Mouse (Mus musculus) neural tube, embryonic 15.5 days (tissue): Measurements from ENCODE around the gene Uncx. TPM values are rescaled to one million over a fixed set of nuclear protein-coding genes. Genes with fewer than 3 reads are reported as not detected.

Source experiments
- ATAC-seq: fragments of 200-750 bp; cut with Nextera tagmentation; 2 replicates; pipeline ENCODE4 v1.8.0; 2017; ENCODE audit warnings: mild to moderate bottlenecking, moderate TSS enrichment, moderate library complexity; ENCODE audit not compliant: low FRiP score
- H3K27ac ChIP-seq: fragments of 300-500 bp; sonication (generic); replicated peaks from 2 replicates; pipeline ENCODE4 v1.5.1; 2015; ENCODE audit warnings: mild to moderate bottlenecking, inconsistent platforms
- H3K27me3 ChIP-seq: fragments of 300-500 bp; sonication (generic); replicated peaks from 2 replicates; pipeline ENCODE4 v1.6.1; 2015; ENCODE audit warnings: inconsistent platforms
- H3K36me3 ChIP-seq: fragments of 300-500 bp; sonication (generic); 2 replicates; pipeline ENCODE4 v1.6.1; 2015; ENCODE audit warnings: inconsistent platforms
- H3K4me1 ChIP-seq: fragments of 300-500 bp; sonication (generic); 2 replicates; pipeline ENCODE4 v1.6.1; 2015; ENCODE audit warnings: inconsistent platforms
- H3K4me2 ChIP-seq: fragments of 300-500 bp; sonication (generic); 2 replicates; pipeline ENCODE4 v1.6.1; 2015; ENCODE audit warnings: inconsistent platforms, mild to moderate bottlenecking, moderate library complexity
- H3K4me3 ChIP-seq: fragments of 300-500 bp; sonication (generic); replicated peaks from 2 replicates; pipeline ENCODE4 v1.5.1; 2015; ENCODE audit warnings: mild to moderate bottlenecking, inconsistent platforms
- H3K9ac ChIP-seq: fragments of 300-500 bp; sonication (generic); replicated peaks from 2 replicates; pipeline ENCODE4 v1.6.1; 2015; ENCODE audit warnings: mild to moderate bottlenecking, inconsistent platforms
- H3K9me3 ChIP-seq: fragments of 300-500 bp; sonication (generic); replicated peaks from 2 replicates; pipeline ENCODE4 v1.6.1; 2016; ENCODE audit warnings: inconsistent platforms
- WGBS: fragments of 180-500 bp; shearing (Covaris S2); methylation state at CpG from one replicate; pipeline ENCODE4 v1.1.7; 2015; ENCODE audit warnings: mixed read lengths; 5-methylcytosine and 5-hydroxymethylcytosine counted together
- polyA plus RNA-seq: library from polyadenylated mRNA; unstranded; fragments of >200 nt; fragmentation: Nextera tagmentation; extraction: Ambion mirVana; gene quantifications from 2 replicates; pipeline ENCODE4 v1.2.1, GENCODE M21; 2015

Gene Uncx
- polyA plus RNA-seq = 23.7 and 35.3 TPM in 2 replicates

- Histone ChIP-seq H3K27ac (peak within 1 kb of the TSS; percentile 84), H3K27me3 (peaks cover 58% of the 10 kb centered on the region), H3K9me3 (no peaks in the 10 kb centered on the region), H3K9ac (peak within 1 kb of the TSS; percentile 60), H3K4me2 (peak within 1 kb of the TSS; percentile 59), H3K4me3 (peak within 1 kb of the TSS; percentile 46), H3K36me3 (no peaks in the 10 kb centered on the region), H3K4me1 (peaks cover 47% of the 10 kb centered on the region)
- peak; percentile 10; the same call in 1 of the 2 replicates for ATAC-seq
- WGBS = under 1% methylated on average over 15 of the region's 15 CpGs
Observed at GRCm38 (mm10) chr5:139543214-139543613, at the start of gene Uncx. TSS of gene Uncx (plus strand) at chr5:139543494.

- Histone ChIP-seq H3K36me3 (no peaks in the 10 kb centered on the region), H3K9me3 (no peaks in the 10 kb centered on the region), H3K4me3 (no peak overlapping the region), H3K4me2 (no peak overlapping the region), H3K4me1 (peaks cover 6% of the 10 kb centered on the region), H3K27me3 (no peaks in the 10 kb centered on the region), H3K27ac (no peak overlapping the region), H3K9ac (no peak overlapping the region)
- WGBS = 18% methylated on average over 5 of the region's 5 CpGs
- ATAC-seq = no peak
Observed at GRCm38 (mm10) chr5:139493690-139494089, 49.6 kb upstream of the Uncx start.

- Histone ChIP-seq H3K36me3 (no peaks in the 10 kb centered on the region), H3K27me3 (no peaks in the 10 kb centered on the region), H3K4me1 (peaks cover 6% of the 10 kb centered on the region), H3K9me3 (no peaks in the 10 kb centered on the region), H3K9ac (no peak overlapping the region), H3K4me2 (0 out of 2 replicates have a peak overlapping the region, but pooled peaks have one; percentile 3), H3K27ac (no peak overlapping the region), H3K4me3 (no peak overlapping the region)
- WGBS = 26% methylated on average over 22 of the region's 22 CpGs
- ATAC-seq = 0 out of 2 replicates have a peak, but pooled peaks have one; percentile 38
Observed at GRCm38 (mm10) chr5:139495019-139495669, 48.1 kb upstream of the Uncx start.

GRCm38 (mm10) chr5:139496939-139497338 is 46.4 kb upstream of the Uncx start:
- Histone ChIP-seq H3K9ac (no peak overlapping the region), H3K27me3 (0 out of 2 replicates have a peak, but pooled peaks cover 3% of the 10 kb centered on the region), H3K4me3 (no peak overlapping the region), H3K4me2 (no peak overlapping the region), H3K36me3 (no peaks in the 10 kb centered on the region), H3K9me3 (no peaks in the 10 kb centered on the region), H3K27ac (no peak overlapping the region), H3K4me1 (peaks cover 6% of the 10 kb centered on the region)
- 56% methylated on average over 5 of the region's 5 CpGs for WGBS
- ATAC-seq = no peak

- H3K9ac ChIP-seq = no peak overlapping the region
- no peaks in the 10 kb centered on the region for H3K9me3 ChIP-seq
Observed at GRCm38 (mm10) chr5:139498791-139499190, 44.5 kb upstream of the Uncx start.

GRCm38 (mm10) chr5:139502281-139502680 is 41.0 kb upstream of the Uncx start:
- no peak for ATAC-seq

More at GRCm38 (mm10) chr5:139498791-139499190, 44.5 kb upstream of the Uncx start:
- Histone ChIP-seq H3K4me3 (no peak overlapping the region), H3K36me3 (no peaks in the 10 kb centered on the region), H3K27ac (no peak overlapping the region), H3K27me3 (peaks cover 7% of the 10 kb centered on the region; the same call in 1 of the 2 replicates), H3K4me2 (no peak overlapping the region), H3K4me1 (peaks cover 6% of the 10 kb centered on the region)
- ATAC-seq = no peak
- WGBS = 34% methylated on average over 5 of the region's 5 CpGs

GRCm38 (mm10) chr5:139505073-139505606 is 38.2 kb upstream of the Uncx start:
- Histone ChIP-seq H3K9ac (no peak overlapping the region), H3K27me3 (peaks cover 36% of the 10 kb centered on the region), H3K4me1 (no peaks in the 10 kb centered on the region), H3K4me2 (no peak overlapping the region), H3K27ac (no peak overlapping the region), H3K4me3 (no peak overlapping the region), H3K36me3 (no peaks in the 10 kb centered on the region), H3K9me3 (no peaks in the 10 kb centered on the region)
- WGBS = 5% methylated on average over 12 of the region's 14 CpGs
- no peak for ATAC-seq

More at GRCm38 (mm10) chr5:139502281-139502680, 41.0 kb upstream of the Uncx start:
- H3K27ac ChIP-seq = no peak overlapping the region
- H3K4me3 ChIP-seq = no peak overlapping the region
- H3K36me3 ChIP-seq = no peaks in the 10 kb centered on the region
- no peak overlapping the region for H3K4me2 ChIP-seq
- WGBS = 85% methylated on average over 14 of the region's 14 CpGs
- H3K9ac ChIP-seq = no peak overlapping the region
- H3K9me3 ChIP-seq = no peaks in the 10 kb centered on the region
- peaks cover 18% of the 10 kb centered on the region for H3K27me3 ChIP-seq
- H3K4me1 ChIP-seq = no peaks in the 10 kb centered on the region

- Histone ChIP-seq H3K4me2 (no peak overlapping the region), H3K27me3 (peaks cover 46% of the 10 kb centered on the region), H3K4me3 (no peak overlapping the region), H3K9ac (no peak overlapping the region), H3K36me3 (no peaks in the 10 kb centered on the region), H3K9me3 (no peaks in the 10 kb centered on the region), H3K27ac (no peak overlapping the region), H3K4me1 (no peaks in the 10 kb centered on the region)
- no peak for ATAC-seq
- 22% methylated on average over 5 of the region's 5 CpGs for WGBS
Observed at GRCm38 (mm10) chr5:139506207-139506606, 37.1 kb upstream of the Uncx start.

GRCm38 (mm10) chr5:139510682-139511366 is 32.5 kb upstream of the Uncx start:
- H3K27ac ChIP-seq = no peak overlapping the region
- peaks cover 49% of the 10 kb centered on the region for H3K27me3 ChIP-seq
- 13% methylated on average over 17 of the region's 17 CpGs for WGBS

GRCm38 (mm10) chr5:139512201-139512600 is 31.1 kb upstream of the Uncx start:
- no peak for ATAC-seq

More at GRCm38 (mm10) chr5:139510682-139511366, 32.5 kb upstream of the Uncx start:
- Histone ChIP-seq H3K9ac (no peak overlapping the region), H3K9me3 (no peaks in the 10 kb centered on the region), H3K4me1 (no peaks in the 10 kb centered on the region), H3K36me3 (no peaks in the 10 kb centered on the region), H3K4me2 (0 out of 2 replicates have a peak overlapping the region, but pooled peaks have one; percentile 17), H3K4me3 (no peak overlapping the region)
- ATAC-seq = no peak

GRCm38 (mm10) chr5:139516281-139516680 is 27.0 kb upstream of the Uncx start:
- no peaks in the 10 kb centered on the region for H3K36me3 ChIP-seq
- no peak overlapping the region for H3K9ac ChIP-seq
- H3K4me2 ChIP-seq = no peak overlapping the region
- H3K27ac ChIP-seq = no peak overlapping the region
- peaks cover 9% of the 10 kb centered on the region; the same call in 1 of the 2 replicates for H3K4me1 ChIP-seq
- H3K9me3 ChIP-seq = no peaks in the 10 kb centered on the region
- H3K27me3 ChIP-seq = peaks cover 38% of the 10 kb centered on the region
- WGBS = 22% methylated on average over 11 of the region's 11 CpGs
- no peak overlapping the region for H3K4me3 ChIP-seq
- ATAC-seq = no peak

More at GRCm38 (mm10) chr5:139512201-139512600, 31.1 kb upstream of the Uncx start:
- Histone ChIP-seq H3K36me3 (no peaks in the 10 kb centered on the region), H3K27me3 (peaks cover 48% of the 10 kb centered on the region), H3K4me2 (no peak overlapping the region), H3K27ac (no peak overlapping the region), H3K9ac (no peak overlapping the region), H3K4me3 (no peak overlapping the region), H3K9me3 (no peaks in the 10 kb centered on the region), H3K4me1 (peaks cover 5% of the 10 kb centered on the region; the same call in 1 of the 2 replicates)
- 89% methylated on average over 4 of the region's 4 CpGs for WGBS
